Mouse (Mus musculus) kidney, adult 11 months (tissue): ENCODE data around the gene Cd177.
"Not testable (repeated sequence)": the region's sequence is repeated elsewhere in the genome, so short reads cannot be mapped to it uniquely, and the experiment has no call there.

Source experiments
- DNase-seq: peaks from one replicate; pipeline ENCODE4 v3.0.0; 2022

Cd177 gene

DNA sequence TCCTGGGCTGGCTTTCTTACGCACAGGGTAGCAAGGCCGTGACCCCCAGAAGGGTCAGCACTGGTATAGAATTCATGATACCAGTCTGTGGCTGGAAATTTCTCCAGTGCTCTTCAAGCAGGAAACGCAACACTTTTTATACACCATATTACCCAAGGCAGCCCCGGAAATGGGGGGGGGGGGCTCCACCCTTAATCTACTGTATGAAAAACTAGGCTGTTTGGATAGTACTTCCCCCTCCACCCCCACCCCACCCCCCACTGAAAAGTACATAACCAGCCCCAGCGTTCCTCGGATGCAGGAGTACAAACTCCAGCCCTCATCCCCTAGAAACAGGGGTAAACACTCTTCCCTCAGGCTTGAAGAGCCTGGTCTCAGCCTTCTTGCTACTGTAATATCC is at the start of gene Cd177:
Gene Cd177, minus strand, starts transcription at position 101 of the 400 bp plus-strand sequence.
- DNase-seq: no peak

DNA sequence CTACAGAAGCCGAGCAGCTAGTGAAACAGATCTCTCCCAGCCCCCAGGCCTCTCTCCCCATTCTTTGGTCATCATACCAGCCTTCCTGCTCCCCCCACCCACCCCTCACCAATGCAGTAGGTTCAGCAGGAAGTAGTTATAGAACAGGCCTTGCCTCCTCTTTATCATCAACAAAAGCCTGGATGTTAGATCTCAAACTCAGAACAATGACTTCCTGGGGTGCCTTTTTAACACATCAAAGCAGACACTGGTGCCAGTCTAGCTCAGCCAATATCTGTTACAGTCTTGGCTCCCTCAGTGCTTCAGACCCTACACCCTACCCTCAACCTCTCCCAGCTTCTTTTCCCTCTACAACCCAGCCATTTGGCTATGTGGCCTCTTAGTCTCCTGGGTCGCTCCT is 48.9 kb upstream of the Cd177 start:
- DNase-seq: no peak

DNA sequence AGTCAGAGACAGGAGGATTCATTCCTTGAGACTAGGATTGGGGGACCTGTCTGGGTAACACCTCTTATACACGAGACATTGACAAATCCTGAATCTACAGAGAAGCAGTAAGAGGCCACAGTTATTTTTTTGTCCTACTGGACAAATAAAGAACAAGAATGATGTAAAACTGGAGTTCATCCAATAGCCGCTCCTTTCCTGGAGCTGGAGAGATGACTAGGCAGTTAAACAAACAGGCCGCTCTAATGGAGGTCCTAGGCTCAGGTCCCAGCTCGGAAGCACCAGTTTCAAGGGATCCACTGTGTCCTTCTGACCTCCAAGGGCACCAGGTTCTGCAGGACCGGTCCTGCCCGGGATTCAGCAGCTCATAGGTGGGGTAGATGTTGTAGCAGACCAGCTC is 44.7 kb upstream of the Cd177 start:
- DNase-seq: no peak

DNA sequence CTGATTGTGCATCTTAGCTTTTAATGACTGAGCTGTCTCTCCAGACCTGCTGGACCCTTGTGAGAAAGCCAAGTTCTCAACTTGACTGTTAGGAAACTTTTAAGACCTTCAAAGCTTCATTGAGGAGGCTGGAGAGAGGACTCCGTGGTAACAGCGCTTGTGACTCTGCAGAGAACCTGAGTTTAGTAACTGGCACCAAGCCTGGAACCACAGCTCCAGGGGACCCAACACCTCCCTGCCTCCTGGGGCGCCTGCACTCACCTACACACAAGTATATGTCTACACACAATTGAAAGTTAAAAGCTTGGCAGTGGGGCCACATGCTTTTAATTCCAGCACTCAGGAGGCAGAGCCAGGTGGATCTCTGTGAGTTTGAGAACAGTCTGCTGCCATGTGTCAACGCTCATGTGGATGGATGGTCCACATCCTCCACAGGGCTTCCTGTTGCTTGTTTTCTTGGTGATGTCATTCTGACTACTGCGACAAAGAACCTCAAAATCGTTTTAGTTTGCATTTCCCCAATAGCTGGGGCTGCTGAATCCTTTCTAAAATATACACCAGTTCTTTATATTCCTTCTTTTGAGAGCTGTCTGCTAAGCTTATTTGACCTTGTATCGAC is 42.1 kb upstream of the Cd177 start:
- no peak for DNase-seq

DNA sequence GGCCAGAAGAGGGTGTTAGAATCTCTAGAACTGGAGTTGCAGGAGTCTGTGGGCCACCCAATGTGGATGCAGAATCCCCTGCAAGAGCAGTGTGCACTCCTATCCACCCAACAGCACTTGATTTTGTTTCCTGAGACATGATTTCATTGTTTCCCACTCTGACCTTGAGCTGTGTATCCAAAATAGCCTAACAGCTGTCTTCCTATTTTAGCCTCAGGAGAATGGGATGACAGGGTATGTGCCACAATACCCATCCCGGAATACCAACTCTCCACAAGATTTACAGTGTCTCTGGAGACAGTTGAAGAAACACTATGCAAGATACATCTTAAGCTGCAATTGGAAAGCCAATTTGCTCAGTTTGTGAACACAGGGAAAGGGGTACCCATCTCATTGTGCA is 37.8 kb upstream of the Cd177 start:
- DNase-seq: no peak

DNA sequence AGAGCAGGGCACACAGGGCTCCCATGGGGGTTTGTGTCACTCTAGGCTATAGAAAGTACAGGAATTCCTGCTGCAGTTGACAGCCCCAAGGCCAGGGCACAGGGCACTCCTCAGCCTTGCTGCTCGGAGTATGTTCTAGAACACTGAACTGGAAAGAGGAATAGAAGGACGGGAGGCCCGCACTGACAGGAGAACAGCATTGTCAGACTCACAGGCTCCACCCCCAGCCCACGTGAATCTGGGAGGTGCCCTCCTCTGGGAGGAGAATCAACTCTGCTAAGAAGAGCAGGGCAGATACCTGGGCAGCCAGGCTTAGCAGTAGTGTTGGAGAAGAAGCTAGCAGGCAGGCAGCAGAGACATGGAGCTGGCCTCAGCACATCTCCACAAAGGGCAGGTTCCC is 16.8 kb upstream of the Cd177 start, which contains the start of gene Ceacam10:
Gene Ceacam10, plus strand, starts transcription at position 289 of the 400 bp plus-strand sequence.
- DNase-seq: not testable (repeated sequence)

DNA sequence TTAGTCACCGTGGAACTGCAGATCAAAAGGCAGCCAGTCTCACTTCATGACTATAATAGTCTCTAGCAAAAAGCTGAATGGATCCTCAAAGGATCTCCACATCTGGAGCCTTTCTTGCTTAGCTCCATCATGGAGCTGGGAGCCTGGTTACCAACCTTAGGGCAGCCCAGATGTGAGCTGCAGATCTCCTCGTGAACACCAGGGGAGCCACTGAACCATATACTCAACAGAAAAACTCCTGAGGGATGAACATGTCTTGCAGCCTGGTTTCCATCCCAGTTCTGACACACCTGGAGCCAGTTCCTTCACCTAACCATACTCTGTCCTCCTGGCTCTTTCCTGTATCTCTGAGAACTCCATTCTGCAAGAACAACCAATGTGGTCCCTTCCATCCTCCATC is 16.0 kb upstream of the Cd177 start:
- no peak for DNase-seq

DNA sequence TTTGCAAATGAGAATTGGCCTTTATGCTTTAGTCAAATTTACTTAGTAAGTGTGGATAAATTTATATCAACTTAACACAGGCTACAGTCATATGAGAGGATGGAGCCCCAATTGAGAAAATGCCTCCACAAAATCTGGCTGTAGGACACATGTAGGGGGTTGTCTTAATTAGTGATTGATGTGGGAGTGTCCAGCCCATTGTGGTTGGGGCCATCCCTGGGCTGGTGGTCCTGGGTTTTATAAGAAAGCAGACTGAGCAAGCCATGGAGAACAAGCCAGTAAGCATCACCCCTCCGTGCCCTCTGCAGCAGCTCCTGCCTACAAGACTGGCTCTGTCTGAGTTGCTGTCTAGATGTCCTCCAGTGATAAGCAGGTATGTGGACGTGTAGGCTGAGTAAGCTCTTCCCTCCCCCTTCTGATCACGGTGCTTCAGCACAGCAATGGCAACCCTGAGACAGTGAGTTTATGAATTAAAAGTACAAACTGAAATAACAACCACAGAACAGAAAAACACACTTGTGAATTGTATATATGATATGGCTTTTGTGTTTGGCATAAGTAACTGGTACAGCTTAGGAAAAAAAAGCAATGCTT is 13.9 kb upstream of the Cd177 start:
- DNase-seq: no peak

DNA sequence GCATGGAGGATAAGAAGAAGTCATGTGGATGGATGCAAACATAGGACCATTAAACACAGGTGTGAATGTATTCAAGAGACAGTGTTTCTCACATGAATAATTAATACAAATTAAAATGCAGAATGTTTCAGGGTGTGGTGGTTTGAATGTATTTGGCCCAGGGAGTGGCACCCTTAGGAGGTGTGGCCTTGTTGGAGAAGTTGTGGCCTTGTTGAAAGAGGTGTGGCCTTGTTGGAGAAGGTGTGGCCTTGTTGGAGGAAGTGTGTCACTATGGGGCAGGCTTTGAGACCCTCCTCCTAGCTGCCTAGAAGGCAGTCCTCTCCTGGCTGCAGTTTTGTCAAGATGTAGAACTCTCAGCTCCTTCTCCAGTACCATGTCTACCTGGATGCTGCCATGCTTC is 11.2 kb upstream of the Cd177 start:
- DNase-seq: no peak

DNA sequence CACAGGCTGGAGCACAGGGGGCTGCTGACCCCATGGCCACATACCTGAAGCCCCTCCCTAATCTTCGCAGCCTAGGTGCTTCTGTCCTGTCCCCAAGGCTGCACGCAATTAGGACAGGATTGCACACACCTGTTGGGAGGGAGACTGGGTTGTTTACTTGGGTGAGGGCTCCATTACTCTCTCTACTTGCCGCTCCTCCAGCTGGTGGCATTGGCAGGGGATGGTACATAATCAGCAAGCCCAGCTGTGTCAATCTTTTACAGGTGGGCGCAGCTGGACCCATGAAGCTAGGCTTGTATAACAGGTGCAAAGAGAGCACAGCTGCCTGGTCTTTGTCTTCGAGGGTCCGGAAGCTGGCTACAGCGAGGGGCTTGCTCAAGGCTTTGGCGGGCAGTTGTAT is 2.5 kb upstream of the Cd177 start:
- DNase-seq: no peak

DNA sequence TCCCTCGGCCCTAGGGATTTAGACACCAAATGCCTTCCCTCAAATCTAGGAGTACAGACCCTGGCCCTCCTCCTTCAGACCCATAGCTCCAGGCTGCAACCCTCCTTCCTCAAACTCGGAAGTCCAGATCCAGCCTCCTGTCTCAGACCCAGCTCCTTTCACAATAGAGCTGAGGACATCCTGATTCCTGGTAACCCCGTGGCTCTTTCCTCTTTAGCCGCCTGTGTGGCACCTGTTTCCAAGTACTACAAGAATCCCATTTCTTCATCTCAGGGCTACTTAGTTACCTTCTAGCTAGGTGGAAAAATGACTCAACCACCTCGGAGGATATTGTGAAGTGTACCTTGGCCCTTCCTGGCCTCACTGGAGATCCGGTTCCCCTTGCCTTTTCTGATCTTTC is 1.1 kb upstream of the Cd177 start:
- no peak for DNase-seq

DNA sequence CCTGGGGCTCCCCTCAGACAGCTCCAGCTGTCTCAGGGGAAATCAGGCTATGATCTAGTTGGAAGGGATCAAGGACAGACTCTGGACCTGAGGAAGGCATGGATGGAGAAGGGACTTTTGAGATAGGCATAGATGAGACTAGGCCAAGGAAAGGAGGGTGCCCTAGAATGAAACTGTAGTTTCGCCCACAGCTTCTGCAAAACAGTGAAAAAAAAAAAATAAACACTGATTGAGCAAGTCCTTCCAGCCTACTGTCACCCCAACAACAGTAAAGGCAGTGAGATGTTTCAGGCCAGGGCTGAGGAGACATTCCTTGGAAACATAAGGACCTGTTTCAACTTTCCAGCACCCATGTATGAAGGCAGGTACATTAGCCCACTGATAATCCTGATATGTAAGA is 1.6 kb downstream of the Cd177 start:
- no peak for DNase-seq

DNA sequence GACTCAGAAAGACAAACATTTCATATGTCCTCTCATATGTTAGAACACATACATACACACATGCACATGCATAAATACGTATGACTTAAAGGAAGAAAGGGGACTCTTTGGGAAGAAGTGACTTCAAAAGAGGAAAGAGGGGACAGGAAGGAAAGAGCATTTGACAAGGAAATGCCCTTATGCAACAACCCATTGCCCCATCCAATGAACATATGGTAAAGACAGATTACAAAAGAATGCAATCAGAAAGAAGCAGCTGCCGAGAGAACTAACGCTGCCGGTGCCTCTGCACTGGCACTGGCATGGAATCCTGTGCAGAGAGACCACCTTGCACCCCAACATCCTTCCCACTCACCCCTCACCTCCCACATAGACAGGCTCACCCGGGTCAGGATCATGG is 6.6 kb downstream of the Cd177 start:
- no peak for DNase-seq

DNA sequence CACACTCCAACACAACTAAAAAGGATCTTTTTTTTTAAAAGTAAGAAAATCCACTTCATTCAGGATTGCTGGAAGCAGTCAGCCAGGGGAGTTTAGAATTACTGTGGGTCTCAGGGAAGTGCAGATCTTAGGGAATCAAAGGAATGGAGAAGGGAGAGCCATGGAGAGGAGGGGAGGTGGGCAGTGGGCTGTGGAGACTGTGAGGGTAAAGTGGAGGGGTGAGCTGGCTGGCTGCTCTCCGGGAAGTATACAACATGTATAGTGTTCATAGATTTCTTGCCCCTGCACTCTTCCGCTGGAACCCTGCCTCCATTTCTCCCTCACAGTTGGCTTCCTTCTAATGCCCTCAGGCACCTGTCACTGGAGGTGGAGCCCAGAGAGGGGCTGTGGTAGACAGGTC is 8.5 kb downstream of the Cd177 start:
- no peak for DNase-seq

DNA sequence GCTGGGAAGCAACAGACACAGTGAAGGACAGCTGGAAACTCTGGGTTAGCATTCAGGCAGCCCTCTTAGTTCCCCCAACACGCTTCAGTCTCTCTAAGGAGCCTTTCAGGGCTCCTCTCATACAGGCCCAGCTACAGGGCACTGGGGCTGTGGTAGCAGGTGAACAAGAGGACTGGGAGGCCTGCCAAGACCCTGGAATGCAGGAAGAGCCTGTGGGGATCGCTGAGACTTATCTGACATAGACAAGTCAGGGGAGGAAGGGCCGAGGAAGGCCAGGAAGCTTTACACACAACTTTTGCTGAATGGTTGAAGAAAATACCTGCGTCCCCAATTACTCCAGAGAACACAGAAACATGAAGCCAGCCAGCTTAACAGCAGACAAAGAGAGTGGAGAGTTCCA is 9.4 kb downstream of the Cd177 start:
- no peak for DNase-seq

DNA sequence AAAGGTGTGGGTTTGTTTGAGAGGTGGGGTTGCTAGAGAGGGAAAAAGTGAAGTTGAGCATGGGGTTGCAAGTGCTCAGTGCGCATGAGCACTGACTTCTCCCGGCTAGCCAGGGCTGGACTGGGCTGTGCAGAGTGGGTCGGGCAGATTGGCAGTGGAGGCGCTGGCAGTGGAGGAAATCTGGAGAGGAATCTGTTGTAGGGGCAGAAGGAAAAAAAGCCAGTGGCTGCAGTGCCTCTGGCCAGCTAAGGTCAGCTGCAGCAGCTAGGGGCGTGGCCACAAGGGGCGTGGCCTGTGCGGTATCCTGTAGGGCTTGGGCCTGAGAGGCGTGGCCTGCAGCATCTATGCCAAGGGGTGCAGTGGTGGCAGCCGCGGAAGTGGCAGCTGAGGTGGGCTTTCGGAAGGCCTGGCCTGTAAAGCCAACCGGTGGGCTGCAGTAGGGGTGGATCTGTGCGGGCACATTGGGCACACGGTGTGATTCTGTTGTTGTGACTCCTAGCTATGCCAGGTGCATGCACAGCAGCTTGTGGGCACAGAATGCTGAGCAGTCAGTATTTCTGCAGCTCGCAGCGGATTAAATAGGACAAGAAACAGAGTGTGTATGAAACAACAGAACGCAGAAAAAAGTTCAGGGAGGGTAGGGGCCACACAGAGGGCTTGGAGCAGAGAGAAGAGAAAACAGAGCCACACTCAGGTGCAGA is 24.0 kb downstream of the Cd177 start:
- peak; percentile 5 for DNase-seq

DNA sequence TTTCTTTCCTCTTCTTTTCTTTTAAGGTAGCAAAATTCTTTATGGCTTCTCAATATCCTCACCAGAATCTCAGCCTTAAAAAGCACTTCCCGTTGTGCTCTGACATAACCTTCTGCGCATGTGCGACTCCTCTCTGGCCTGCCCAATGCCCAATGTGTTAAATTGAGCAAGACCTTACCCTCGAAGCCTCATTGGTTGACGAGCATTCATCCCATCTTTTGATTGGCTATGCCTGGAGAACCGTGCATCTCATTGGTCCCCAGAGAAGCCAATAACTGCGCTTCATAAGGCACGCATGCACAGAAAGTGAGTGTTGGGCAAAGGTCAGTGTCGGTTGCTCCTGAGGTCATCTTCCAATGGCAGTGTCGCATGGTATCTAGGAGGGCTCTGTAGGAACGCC is 33.3 kb downstream of the Cd177 start, which contains the start of gene Gm4763:
Gene Gm4763, minus strand, starts transcription at position 101 of the 400 bp plus-strand sequence.
- not testable (repeated sequence) for DNase-seq

DNA sequence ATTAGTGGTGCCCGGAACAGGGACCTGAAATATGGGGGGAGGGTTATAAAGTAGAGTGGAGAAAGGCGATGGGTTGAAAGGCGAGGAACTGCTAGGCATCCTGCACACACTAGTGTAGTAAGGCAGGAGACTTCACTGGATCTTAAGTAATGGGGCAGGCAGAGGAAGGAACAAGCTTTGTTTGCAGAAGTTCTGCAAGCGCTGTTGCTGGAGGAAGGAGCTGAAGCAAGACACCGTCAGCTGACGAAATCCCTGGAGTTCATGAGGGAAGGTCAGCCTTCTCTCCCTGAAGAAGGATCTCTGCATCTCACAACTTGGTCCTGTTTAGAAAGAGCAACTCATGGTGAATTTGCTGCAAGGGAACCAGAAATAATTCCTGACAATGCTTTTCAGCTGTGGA is 45.1 kb downstream of the Cd177 start:
- no peak for DNase-seq

DNA sequence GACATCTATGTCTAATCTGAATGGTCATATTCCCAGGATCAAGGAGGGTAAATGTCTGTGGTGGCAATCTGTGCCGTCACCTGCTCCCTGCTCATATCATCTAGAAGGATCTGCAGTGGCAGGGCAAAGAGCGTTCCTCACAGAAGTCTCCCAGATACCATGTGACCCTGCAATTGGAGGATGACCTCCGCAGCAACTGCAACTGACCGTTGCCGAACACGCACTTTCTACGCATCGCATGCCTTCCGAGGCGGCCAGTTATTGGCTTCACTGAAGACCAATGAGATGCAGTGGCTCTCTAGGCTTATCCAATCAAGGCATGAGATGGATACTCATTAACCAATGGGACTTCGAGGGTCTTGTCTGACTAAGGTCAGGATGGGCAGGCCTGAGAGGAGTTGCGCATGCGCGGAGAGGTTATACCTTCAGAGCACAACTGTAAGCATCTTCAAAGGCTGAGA is 51.2 kb downstream of the Cd177 start, which contains the start of gene BC049730:
Gene BC049730, plus strand, starts transcription at position 411 of the 461 bp plus-strand sequence.
- DNase-seq: no peak

DNA sequence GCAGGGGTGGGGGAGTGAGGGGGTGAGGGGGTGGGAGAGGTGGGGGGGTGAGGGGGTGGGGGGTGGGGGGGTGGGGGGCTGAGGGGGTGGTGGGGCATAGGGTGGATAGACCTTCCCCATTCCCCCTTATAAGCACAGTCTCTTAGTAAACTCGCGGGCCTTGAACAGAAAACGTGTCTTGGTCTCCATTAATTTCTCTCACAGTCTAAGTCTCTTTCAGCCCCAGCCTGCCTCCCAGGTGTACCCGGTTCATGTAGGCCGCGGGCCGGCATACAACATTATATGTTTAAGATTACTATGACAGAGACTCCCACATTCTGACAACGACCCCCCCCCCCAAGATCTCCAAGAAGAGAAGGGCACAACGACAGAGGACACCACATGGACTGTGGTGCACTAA is 57.3 kb downstream of the Cd177 start:
- DNase-seq: not testable (repeated sequence)

DNA sequence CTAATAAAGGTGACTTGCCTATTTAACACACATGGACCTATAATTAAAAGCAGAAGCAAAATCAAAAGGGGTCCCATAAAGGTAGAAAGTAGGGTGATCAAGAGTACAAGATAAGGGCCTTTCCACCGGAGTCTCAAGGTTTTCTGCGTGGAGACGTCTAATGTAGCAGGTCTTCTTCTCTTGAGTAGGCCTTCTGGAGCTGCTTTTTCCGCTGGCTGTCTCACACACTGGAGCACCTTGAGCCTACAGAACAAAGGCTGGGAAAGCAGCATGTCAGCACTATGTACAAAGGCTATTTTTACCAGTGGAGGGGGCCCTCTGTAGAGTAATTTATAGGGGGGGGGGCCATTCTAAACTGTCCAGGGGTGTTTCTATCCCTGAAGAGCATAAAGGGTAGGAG is 62.2 kb downstream of the Cd177 start:
- DNase-seq: not testable (repeated sequence)
